Mouse (Mus musculus): ENCODE results near the gene Cacnb3.

Cacnb3 gene

DNA sequence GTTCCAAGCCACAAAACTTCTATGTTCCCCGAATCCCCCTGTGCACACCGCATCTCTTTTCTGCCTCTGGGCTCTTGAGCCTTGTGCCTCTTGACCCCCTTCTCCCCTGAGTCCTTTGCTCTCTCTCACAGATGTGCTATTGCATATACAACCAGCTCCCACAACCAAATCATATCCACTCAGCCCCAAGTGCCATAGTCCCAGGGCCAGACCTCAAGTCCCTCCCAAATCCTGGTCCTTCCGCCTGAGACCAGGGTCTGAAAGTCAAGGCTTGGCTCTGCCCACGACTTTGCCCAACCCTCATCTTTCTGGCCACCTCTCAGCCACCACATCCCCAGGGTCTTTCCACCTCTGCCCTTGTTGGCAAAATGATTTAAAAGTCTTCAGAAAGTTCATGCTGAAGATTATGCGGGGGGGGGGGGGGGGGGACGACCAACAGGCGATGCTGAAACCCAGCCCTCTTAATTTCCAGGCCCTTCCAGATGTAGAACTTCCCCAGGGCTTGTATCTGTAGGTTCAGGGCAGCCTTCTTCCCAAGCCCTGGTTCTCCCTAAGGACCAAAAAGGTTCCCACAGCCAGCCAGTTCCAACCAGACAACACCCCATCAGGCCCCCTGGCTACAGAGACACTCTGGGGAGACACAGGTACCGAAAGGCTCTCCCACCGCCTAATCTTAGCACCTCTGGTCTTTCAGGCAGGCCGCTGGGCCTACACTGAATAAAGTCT, 22.4 kb upstream of the Cacnb3 start:
- in situ Hi-C loops (cut with MboI; ENCODE audit: low pct_unique_long_range_greater_than_20kb in 1 of 2, low sequenced_read_pairs in 2 of 2, unreplicated experiment in 1 of 2) = no loop called here

DNA sequence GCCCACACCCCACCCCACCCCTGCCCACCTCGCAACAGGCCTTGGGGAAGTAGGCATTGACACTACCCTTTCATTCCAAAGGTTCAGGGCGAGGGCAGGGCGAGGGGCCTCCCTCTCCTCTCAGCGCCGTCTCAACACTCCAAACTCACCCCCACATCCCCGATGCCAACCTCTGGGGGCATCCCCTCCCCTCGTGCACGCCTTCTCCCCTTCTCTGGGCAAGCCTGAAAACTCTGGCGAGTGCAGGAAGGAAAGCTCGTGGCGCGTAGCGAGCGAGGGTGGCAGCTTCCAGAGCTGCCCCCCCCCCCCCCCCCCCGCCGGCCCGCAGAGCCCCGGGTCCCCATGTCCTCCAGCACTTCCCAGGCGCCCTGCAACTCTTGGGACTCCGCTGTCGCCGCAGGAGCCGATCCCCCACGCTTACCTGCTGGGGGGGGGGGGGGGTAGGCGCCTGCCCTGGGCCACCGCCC, 21.8 kb upstream of the Cacnb3 start:
- in situ Hi-C loops (cut with MboI; ENCODE audit: low pct_unique_long_range_greater_than_20kb in 1 of 2, low sequenced_read_pairs in 2 of 2, unreplicated experiment in 1 of 2) = no loop called here

DNA sequence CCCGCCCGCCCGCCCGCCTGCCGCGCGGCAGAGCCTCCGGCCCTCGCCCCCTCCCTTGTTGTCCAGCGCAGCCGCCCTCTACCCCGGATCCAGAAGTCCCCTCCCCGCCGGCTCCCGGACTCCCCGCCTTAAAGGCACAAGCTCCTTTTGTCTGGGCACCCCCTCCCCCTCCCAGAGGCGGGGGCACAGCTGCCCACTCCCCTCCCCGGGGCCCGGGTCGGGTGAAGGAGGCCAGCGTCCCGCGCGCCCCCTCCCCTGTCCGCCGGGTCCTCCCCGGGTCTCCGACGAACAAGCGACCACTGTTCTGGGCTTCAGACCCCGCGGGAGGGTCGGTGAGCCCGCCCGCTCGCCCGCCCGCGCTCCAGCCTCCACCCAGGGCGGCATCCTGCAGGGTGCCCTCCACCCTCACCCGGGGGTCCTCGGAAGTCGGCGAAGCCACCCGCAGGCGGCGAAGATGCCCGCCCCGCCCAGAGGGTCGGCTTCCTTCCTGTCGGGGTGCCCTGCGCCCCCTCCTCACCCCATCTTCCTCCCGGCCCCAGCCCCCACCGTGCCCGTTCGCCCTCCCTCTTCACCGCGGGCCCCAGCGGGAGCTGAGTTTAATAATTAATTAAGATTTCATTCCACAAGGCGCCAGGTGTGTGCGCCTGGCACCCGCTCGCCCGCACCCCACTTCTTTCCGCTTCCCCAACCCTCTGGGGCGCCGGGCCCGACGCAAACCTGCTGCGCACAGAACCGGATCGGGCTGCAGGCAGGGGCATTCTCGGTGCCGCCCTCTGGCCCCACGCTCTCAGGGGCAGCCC, 21.1 kb upstream of the Cacnb3 start, which contains the start of gene Adcy6:
Adcy6 (minus strand) TSS at position 746 of the 800 bp plus-strand sequence.
- in situ Hi-C loops (cut with MboI; ENCODE audit: low pct_unique_long_range_greater_than_20kb in 1 of 2, low sequenced_read_pairs in 2 of 2, unreplicated experiment in 1 of 2) = no loop called here

DNA sequence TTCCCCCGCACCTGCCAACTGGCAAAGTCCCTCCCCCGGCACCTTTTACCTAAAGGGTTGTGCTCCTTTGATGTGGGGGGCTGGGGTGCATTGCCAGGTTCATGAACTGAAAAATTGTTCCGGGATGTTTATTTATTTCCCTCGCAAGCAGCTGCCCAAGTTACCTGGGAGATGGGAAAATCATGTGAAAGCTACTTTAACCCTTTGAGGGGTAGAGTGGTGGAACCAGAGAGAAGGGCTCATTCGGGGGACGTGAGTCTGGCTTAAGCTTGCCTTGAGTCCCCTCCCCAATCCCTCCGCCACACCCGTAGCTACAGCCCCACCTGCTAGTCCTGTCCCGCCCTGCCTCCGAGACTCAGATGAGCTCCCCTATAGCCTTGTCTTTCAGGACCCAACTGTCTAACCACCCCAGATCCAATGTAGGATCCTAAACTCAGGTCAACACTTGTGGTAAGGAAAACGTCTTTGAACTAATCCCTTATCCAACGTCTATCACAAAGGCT, 20.5 kb upstream of the Cacnb3 start:
- in situ Hi-C loops (cut with MboI; ENCODE audit: low pct_unique_long_range_greater_than_20kb in 1 of 2, low sequenced_read_pairs in 2 of 2, unreplicated experiment in 1 of 2) = no loop called here

DNA sequence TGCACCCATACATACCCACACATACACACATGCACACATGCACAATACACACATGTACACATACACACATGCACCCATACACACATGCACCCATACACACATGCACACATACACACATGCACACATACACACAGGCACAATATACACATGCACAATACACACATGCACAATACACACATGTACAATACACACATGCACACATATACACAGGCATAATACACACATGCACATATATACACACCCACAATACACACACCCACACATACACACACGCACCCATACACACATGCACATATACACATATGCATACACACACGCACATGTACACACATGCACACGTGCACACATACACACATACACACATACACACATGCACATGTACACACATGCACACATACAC, 18.4 kb upstream of the Cacnb3 start:
- in situ Hi-C loops (cut with MboI; ENCODE audit: low pct_unique_long_range_greater_than_20kb in 1 of 2, low sequenced_read_pairs in 2 of 2, unreplicated experiment in 1 of 2) = no loop called here

DNA sequence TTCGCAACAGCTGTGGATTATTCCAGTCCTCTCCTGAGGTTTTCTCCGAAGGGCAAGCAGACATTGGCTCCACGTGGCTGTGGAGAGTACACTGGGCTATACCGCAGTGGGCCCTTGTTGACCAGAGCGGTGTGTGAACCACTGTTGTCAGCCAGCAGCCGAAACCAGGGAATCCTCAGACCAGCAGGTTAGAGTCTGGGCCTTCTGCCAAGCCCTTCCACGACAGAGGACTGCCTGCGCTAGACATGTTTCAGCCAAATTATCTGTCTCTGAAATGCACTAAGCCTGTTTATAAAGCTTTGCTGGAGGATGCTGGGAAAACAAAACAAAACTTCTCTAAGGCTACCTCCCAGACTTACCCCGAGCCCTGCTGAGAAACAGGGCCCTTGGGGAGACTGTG, 16.1 kb upstream of the Cacnb3 start:
- in situ Hi-C loops (cut with MboI; ENCODE audit: low pct_unique_long_range_greater_than_20kb in 1 of 2, low sequenced_read_pairs in 2 of 2, unreplicated experiment in 1 of 2) = no loop called here

DNA sequence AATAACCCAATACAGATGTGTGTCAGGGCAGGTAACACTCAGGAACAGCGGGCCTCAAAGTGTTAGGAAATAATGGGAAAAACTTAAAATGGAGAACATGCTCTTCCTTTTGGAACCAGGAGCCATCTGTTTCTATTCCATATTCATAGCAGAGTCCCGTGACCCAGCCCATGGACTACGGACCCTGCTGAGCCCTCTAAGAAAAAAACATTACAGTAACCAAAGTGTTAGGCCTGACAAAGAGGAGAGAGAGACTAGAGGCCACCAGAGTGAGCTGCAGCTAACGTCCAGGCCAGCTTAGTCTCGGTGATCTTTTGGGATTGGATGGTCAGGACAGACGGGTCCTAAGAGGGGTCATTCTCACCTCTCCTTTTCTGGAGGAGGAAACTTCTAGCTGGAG, 15.7 kb upstream of the Cacnb3 start:
- in situ Hi-C loops (cut with MboI; ENCODE audit: low pct_unique_long_range_greater_than_20kb in 1 of 2, low sequenced_read_pairs in 2 of 2, unreplicated experiment in 1 of 2) = loop anchor here (5.0 kb wide), 1 partner anchor 43 kb away; the partner anchor contains the start of genes 4930415O20Rik (in 2 of the 2) and Ccnt1 (in 2 of the 2)

DNA sequence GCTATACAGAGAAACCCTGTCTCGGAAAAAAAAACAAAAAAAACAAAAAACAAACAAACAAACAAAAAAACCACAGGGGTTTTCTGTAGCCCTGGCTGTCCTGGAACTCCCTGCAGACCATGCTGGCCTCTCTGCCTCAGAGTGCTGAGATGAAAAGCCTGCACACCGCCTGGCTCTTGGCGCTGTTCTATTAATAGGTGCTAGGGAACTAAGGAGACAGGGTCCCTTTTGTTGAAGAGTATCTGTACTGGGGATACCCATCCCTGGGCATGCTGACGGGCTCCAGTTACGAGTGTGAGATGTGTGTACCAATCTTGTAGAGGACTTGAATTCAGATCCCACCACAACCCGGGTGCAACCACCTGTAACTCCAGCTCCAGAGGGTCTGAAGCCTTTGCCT, 14.9 kb upstream of the Cacnb3 start:
- in situ Hi-C loops (cut with MboI; ENCODE audit: low pct_unique_long_range_greater_than_20kb in 1 of 2, low sequenced_read_pairs in 2 of 2, unreplicated experiment in 1 of 2) = loop anchor here (5.0 kb wide), 1 partner anchor 43 kb away; the partner anchor contains the start of genes 4930415O20Rik (in 2 of the 2) and Ccnt1 (in 2 of the 2)

DNA sequence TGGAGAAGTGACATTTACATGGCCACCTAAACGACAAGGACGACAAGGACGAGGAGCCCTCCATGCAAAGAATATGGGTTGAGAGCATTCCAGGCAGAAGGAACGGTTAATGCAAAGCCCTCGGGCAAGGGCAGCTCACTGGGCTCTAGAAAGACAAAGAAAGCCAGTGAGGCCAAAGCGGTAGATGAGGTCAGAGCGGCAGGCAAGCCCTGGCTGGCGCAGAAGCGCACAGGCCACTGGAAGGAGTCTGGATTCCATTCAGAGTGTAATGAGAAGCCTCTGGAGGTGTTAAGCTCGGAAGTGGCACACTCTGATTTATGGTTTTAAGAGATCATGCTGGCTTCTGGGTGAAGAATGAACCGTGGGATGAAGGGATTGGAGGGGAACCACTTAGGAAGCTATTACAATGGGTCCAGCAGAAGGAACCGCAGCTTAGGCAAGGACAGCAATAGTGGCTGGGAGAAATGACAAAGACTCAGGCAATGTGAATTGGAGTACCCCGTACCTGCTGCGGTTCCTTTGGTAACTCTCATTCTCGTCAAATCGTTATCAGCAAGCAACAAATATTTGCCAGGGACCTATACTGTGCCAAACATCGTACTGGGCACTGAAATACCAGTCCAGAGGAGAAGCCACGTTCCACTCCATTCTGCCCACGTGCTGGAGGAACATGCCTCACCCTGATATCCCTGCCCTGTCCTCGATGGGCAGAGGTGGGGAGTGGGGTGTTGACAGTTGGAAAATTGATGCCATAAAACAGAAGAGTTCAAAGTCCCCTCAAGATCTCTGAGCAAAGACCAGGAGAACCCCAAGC, 14.1 kb upstream of the Cacnb3 start:
- in situ Hi-C loops (cut with MboI; ENCODE audit: low pct_unique_long_range_greater_than_20kb in 1 of 2, low sequenced_read_pairs in 2 of 2, unreplicated experiment in 1 of 2) = loop anchor here (5.0 kb wide), 1 partner anchor 44 kb away; the partner anchor contains the start of genes 4930415O20Rik (in 2 of the 2) and Ccnt1 (in 2 of the 2)

DNA sequence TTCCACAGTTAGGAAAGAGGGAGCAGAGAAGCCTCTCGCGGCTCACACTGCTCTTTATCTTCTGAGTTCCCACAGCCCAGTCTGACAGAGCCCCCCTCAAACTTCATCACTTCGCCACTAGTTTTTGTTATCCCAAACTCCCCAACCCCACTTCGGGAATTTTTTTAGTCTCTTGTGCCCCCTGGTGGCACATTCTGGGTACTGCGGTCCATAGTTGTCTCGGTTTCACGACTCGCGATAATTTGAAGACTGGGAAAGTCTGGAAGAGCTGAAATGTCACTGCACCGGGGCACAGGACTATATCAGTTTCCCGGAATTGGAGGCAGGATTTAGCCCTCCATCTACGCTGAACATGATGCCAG, 13.5 kb upstream of the Cacnb3 start:
- in situ Hi-C loops (cut with MboI; ENCODE audit: low pct_unique_long_range_greater_than_20kb in 1 of 2, low sequenced_read_pairs in 2 of 2, unreplicated experiment in 1 of 2) = loop anchor here (5.0 kb wide), 1 partner anchor 45 kb away; the partner anchor contains the start of genes 4930415O20Rik (in 2 of the 2) and Ccnt1 (in 2 of the 2)

DNA sequence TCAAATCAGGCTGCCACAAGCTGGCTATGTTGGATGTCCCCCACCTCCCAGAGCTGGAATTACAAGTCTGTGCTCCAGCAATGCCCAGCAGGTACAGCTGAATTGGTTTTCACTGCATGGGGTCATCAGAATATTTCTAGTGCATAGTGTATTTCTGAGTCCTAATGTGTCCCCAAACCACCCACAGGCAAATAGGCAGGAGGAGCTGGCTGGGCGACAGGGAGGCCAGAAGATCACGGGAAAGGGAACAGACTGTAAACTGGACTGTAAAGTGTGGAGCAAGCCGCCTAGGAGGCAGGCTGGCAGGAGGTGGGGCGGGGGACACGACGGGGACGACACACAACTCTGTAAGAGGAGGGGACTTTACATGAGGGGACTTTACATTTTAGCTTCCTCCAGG, 8.4 kb upstream of the Cacnb3 start:
- in situ Hi-C loops (cut with MboI; ENCODE audit: low pct_unique_long_range_greater_than_20kb in 1 of 2, low sequenced_read_pairs in 2 of 2, unreplicated experiment in 1 of 2) = no loop called here

DNA sequence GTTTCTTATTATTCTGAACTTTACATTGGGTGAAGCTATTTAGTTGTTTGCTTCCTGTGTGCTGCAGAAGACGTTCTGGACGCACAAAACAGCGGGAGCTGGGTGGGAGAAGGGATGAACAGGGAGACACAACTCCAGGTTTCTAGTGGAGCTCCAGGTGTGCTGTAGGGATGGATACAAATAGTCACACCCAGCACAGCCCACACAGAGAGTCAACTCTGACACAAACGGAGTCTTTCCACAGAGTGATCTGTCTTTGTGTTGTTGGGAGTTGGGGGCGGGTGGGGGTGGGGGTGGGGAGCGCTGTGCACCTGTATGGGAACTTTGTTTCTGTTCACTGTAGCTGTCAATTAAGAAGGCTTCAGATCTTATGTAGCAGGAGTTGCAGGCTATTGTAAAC, 7.9 kb upstream of the Cacnb3 start:
- in situ Hi-C loops (cut with MboI; ENCODE audit: low pct_unique_long_range_greater_than_20kb in 1 of 2, low sequenced_read_pairs in 2 of 2, unreplicated experiment in 1 of 2) = no loop called here

DNA sequence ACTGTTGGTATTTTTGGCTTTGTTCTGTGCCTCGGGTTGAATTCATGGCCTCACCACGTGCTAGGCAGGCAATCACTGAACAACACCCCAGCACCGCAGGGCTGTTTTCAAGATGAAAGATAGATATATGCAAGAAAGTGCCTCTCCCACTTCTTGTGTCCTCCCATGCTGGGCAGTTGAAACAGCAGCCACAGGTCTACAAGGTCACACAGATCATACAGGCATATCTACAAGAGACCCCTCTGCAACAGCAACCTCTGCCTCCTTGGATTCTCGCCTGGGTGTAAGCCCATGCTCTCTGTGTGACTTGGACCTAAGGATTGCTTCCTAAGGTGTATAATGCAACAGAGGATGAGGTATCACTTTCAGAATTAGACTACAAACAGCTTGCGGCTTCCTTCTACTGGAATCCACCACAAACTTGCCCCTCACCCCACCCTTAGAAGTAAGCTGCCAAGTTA, 7.2 kb upstream of the Cacnb3 start:
- in situ Hi-C loops (cut with MboI; ENCODE audit: low pct_unique_long_range_greater_than_20kb in 1 of 2, low sequenced_read_pairs in 2 of 2, unreplicated experiment in 1 of 2) = no loop called here

DNA sequence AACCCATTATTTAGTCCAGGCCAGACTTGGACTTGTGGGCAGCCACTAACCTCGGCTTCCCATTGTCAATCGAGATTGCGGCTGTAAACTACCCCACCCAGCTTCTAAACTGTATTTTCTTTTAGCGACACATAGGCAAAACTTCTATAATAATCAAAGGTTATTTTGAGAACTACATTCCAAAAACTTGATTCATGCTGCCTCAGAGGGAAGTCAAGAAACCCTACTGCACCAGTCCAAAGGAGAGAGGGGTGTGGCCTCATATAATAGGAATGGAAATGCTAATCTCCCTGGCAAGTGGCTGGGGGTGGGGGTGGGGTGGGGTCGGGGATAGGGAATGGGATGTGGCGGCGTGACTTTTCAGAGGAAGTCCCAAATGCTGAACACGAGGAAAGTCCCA, 4.6 kb upstream of the Cacnb3 start:
- in situ Hi-C loops (cut with MboI; ENCODE audit: low pct_unique_long_range_greater_than_20kb in 1 of 2, low sequenced_read_pairs in 2 of 2, unreplicated experiment in 1 of 2) = no loop called here

DNA sequence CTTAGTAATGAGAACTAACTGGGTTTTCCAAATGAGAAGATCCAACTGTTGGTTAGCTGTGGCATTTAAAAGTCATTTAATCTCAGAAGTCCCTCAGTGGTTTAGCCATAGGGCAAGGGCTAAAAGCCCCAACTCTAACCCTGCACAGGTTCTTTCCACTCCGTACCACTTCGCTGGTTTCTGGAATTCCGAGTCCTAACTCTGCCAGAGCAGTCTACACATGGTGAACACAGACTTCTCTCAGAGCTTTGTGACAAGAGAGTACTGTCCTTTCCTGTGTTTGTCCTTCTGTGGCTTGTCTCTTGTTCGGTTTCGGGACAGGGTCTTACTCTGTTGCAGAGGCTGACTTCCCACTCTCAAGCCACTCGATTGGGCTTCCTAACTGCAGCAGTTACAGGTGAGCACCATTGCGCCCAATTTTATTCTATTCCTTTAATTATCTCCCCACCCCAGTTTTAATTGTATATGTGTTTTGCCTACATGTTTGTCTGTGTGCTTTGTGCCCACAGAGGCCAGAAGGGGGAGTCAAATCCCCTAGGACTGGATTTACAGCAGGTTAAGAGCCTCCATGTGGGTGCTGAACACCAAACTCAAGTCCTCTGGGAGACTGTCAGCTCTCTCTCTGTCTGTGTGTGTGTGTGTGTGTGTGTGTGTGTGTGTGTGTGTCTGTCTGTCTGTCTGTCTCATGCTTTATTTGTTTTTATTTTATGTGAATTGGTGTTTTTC, 4.0 kb upstream of the Cacnb3 start:
- in situ Hi-C loops (cut with MboI; ENCODE audit: low pct_unique_long_range_greater_than_20kb in 1 of 2, low sequenced_read_pairs in 2 of 2, unreplicated experiment in 1 of 2) = no loop called here

DNA sequence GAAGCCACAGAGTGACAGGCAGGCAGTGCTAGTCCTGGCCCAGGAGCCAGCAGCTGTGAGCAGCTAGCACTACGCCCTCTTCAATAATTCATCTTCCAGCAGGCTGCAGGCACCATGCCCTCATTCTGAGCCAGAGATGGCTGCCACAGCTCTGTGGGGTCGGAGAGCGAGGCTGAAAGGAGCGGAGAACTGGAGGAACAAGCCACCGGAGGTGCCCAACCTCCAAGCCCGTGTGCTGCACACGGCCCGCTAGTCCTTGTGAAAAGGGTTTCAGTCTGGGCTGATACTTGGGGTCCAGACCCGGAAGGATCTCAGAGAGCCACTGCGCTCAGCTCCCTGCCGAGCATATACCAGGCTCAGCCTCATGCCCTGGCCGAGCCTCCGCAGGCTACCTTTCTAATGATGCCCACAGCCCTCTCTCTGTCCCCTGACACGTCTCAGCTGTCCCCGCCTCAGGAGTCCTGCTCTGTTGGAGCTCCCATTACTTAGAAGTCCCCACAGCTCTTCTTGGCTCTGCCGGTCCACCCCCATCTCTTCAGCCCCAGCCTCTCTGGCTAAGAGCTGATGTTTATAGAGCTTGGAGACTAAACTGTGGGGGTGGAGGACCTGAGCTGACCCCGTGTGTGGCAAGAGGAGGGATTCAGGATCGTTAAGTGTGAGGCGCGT, 1.9 kb upstream of the Cacnb3 start:
- in situ Hi-C loops (cut with MboI; ENCODE audit: low pct_unique_long_range_greater_than_20kb in 1 of 2, low sequenced_read_pairs in 2 of 2, unreplicated experiment in 1 of 2) = no loop called here

DNA sequence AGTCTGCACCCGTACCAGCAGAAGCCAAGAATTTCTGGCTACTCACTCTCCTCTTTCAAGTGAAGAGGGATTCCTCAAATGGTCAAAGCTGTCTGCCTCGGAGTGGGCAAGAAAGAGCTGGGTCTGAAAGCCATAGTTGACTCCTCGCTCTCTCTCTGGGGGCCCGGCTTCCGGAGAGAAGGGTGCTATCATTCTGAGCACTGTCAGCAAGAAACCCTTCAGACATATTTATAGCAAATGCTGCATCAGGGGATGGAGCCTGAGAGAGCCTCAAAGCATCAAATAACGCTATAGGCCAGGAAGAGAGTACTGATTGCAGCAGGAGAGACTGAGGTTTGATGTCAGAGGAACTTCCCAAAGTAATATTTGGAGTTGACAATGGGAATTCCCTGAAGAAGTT, 1.2 kb upstream of the Cacnb3 start:
- in situ Hi-C loops (cut with MboI; ENCODE audit: low pct_unique_long_range_greater_than_20kb in 1 of 2, low sequenced_read_pairs in 2 of 2, unreplicated experiment in 1 of 2) = no loop called here

All from mouse embryonic stem cell (cell line).